Mouse (Mus musculus) liver, adult (tissue): ENCODE measurements around the gene Kif28.

ENCODE experiments used
- GATA4 ChIP-seq: IDR thresholded peaks from 2 replicates; pipeline ENCODE4 v1.6.1; 2014; ENCODE audit warnings: mild to moderate bottlenecking, low read length; ENCODE audit not compliant: insufficient replicate concordance

Gene Kif28

GRCm38 (mm10) chr1:179715786-179716185, 29.3 kb downstream of the Kif28 start:
- TF ChIP-seq GATA4, result no peak

- no peak for TF ChIP-seq GATA4
Measured at GRCm38 (mm10) chr1:179713367-179713766, 31.7 kb downstream of the Kif28 start.

- TF ChIP-seq GATA4, result no peak
Measured at GRCm38 (mm10) chr1:179712658-179713057, 32.4 kb downstream of the Kif28 start.

GRCm38 (mm10) chr1:179710739-179711138, 34.3 kb downstream of the Kif28 start:
- TF ChIP-seq GATA4, result no peak

GRCm38 (mm10) chr1:179709390-179709789, 35.7 kb downstream of the Kif28 start:
- TF ChIP-seq GATA4, result no peak

GRCm38 (mm10) chr1:179705154-179705553, 39.9 kb downstream of the Kif28 start:
- no peak for TF ChIP-seq GATA4

GRCm38 (mm10) chr1:179704150-179704549, 40.9 kb downstream of the Kif28 start:
- TF ChIP-seq GATA4, result no peak

- no peak for TF ChIP-seq GATA4
Measured at GRCm38 (mm10) chr1:179689479-179689878, 55.6 kb downstream of the Kif28 start.

GRCm38 (mm10) chr1:179688914-179689313, 56.2 kb downstream of the Kif28 start:
- TF ChIP-seq GATA4, result no peak

- no peak for TF ChIP-seq GATA4
Measured at GRCm38 (mm10) chr1:179688415-179688814, 56.7 kb downstream of the Kif28 start.

- no peak for TF ChIP-seq GATA4
Measured at GRCm38 (mm10) chr1:179687966-179688365, 57.1 kb downstream of the Kif28 start.

GRCm38 (mm10) chr1:179687305-179687704, 57.8 kb downstream of the Kif28 start:
- no peak for TF ChIP-seq GATA4

- TF ChIP-seq GATA4, result no peak
Measured at GRCm38 (mm10) chr1:179686781-179687180, 58.3 kb downstream of the Kif28 start.

- no peak for TF ChIP-seq GATA4
Measured at GRCm38 (mm10) chr1:179686348-179686747, 58.7 kb downstream of the Kif28 start.

GRCm38 (mm10) chr1:179679326-179679725, 65.7 kb downstream of the Kif28 start:
- no peak for TF ChIP-seq GATA4

- TF ChIP-seq GATA4, result no peak
Measured at GRCm38 (mm10) chr1:179677031-179677430, 68.0 kb downstream of the Kif28 start.

GRCm38 (mm10) chr1:179674355-179674754, 70.7 kb downstream of the Kif28 start:
- TF ChIP-seq GATA4, result no peak
